Mouse (Mus musculus) midbrain, embryonic 11.5 days (tissue): Measurements from ENCODE around the gene Lilrb4a. TPM values are rescaled to one million over a fixed set of nuclear protein-coding genes. Genes with fewer than 3 reads are reported as not detected.

Experiments
- ATAC-seq: fragments of 200-750 bp; cut with Nextera tagmentation; 2 replicates; pipeline ENCODE4 v1.8.0; 2017; ENCODE audit warnings: moderate TSS enrichment, moderate library complexity; ENCODE audit not compliant: low FRiP score
- DNase-seq: peaks from one replicate; pipeline ENCODE4 v3.0.0; 2015; ENCODE audit warnings: low spot score; ENCODE audit errors: missing footprints
- H3K27ac ChIP-seq: fragments of 300-500 bp; sonication (generic); 2 replicates; pipeline ENCODE4 v1.5.1; 2014; ENCODE audit warnings: low read depth, low read length
- H3K27me3 ChIP-seq: fragments of 300-500 bp; sonication (generic); 2 replicates; pipeline ENCODE4 v1.6.1; 2014; ENCODE audit warnings: mild to moderate bottlenecking, low read length, moderate library complexity, mixed read lengths; ENCODE audit not compliant: control insufficient read depth, insufficient read depth
- H3K36me3 ChIP-seq: fragments of 300-500 bp; sonication (generic); 2 replicates; pipeline ENCODE4 v1.6.1; 2014; ENCODE audit warnings: mild to moderate bottlenecking, low read length, moderate library complexity, mixed read lengths; ENCODE audit not compliant: control insufficient read depth, insufficient read depth
- H3K4me1 ChIP-seq: fragments of 300-500 bp; sonication (generic); 2 replicates; pipeline ENCODE4 v1.6.1; 2014; ENCODE audit warnings: low read length; ENCODE audit not compliant: control insufficient read depth, insufficient read depth
- H3K4me2 ChIP-seq: fragments of 300-500 bp; sonication (generic); 2 replicates; pipeline ENCODE4 v1.6.1; 2014; ENCODE audit warnings: mild to moderate bottlenecking, moderate library complexity
- H3K4me3 ChIP-seq: fragments of 300-500 bp; sonication (generic); 2 replicates; pipeline ENCODE4 v1.5.1; 2014; ENCODE audit warnings: low read depth, low read length
- H3K9ac ChIP-seq: fragments of 300-500 bp; sonication (generic); 2 replicates; pipeline ENCODE4 v1.6.1; 2014; ENCODE audit warnings: low read length
- H3K9me3 ChIP-seq: fragments of 300-500 bp; sonication (generic); 2 replicates; pipeline ENCODE4 v1.6.1; 2016; ENCODE audit warnings: low read length; ENCODE audit not compliant: control insufficient read depth
- WGBS: fragments of 180-500 bp; shearing (Covaris S2); extraction: QIAGEN DNeasy Blood & Tissue Kit; methylation state at CpG from one replicate; pipeline ENCODE4 v1.1.7; 2014; 5-methylcytosine and 5-hydroxymethylcytosine counted together
- polyA plus RNA-seq: library from polyadenylated mRNA; unstranded; fragments of >200 nt; fragmentation: Nextera tagmentation; extraction: Ambion mirVana; gene quantifications from 2 replicates; pipeline ENCODE4 v1.2.1, GENCODE M21; 2014

Gene Lilrb4a
- polyA plus RNA-seq, 1 experiment from 2014 or later = 1.2 TPM

GRCm38 (mm10) chr10:51521453-51521852 lies 30.7 kb downstream of the Lilrb4a start:
- peak; percentile 47 for DNase-seq
- Histone ChIP-seq H3K27me3 (no peaks in the 10 kb centered on the region), H3K4me3 (no peak overlapping the region), H3K9me3 (no peaks in the 10 kb centered on the region), H3K4me1 (no peaks in the 10 kb centered on the region), H3K36me3 (no peaks in the 10 kb centered on the region), H3K9ac (no peak overlapping the region), H3K27ac (no peak overlapping the region), H3K4me2 (no peak overlapping the region)
- ATAC-seq = no peak

GRCm38 (mm10) chr10:51526090-51526489 lies 35.3 kb downstream of the Lilrb4a start:
- Histone ChIP-seq H3K9me3 (no peaks in the 10 kb centered on the region), H3K36me3 (no peaks in the 10 kb centered on the region), H3K4me3 (no peak overlapping the region), H3K27me3 (no peaks in the 10 kb centered on the region), H3K4me1 (no peaks in the 10 kb centered on the region), H3K4me2 (no peak overlapping the region), H3K9ac (no peak overlapping the region), H3K27ac (no peak overlapping the region)
- WGBS = 73% methylated on average over 7 of the region's 7 CpGs
- DNase-seq = no peak
- no peak; the same call in 1 of the 2 replicates for ATAC-seq

GRCm38 (mm10) chr10:51526633-51527032 lies 35.9 kb downstream of the Lilrb4a start:
- Histone ChIP-seq H3K27ac (no peak overlapping the region), H3K9me3 (no peaks in the 10 kb centered on the region), H3K4me2 (no peak overlapping the region), H3K4me3 (no peak overlapping the region), H3K27me3 (no peaks in the 10 kb centered on the region), H3K4me1 (no peaks in the 10 kb centered on the region), H3K36me3 (no peaks in the 10 kb centered on the region), H3K9ac (no peak overlapping the region)
- ATAC-seq (no peak), DNase-seq (no peak)
- WGBS = 78% methylated on average over 4 of the region's 4 CpGs

GRCm38 (mm10) chr10:51528840-51529434 lies 38.2 kb downstream of the Lilrb4a start:
- H3K4me2 ChIP-seq = no peak overlapping the region
- WGBS = 64% methylated on average over 8 of the region's 8 CpGs
- no peaks in the 10 kb centered on the region for H3K9me3 ChIP-seq

GRCm38 (mm10) chr10:51529497-51529896 lies 38.7 kb downstream of the Lilrb4a start:
- H3K4me1 ChIP-seq = no peaks in the 10 kb centered on the region
- no peak overlapping the region for H3K9ac ChIP-seq
- ATAC-seq (no peak), DNase-seq (no peak)
- no peak overlapping the region for H3K27ac ChIP-seq
- H3K9me3 ChIP-seq = no peaks in the 10 kb centered on the region
- H3K36me3 ChIP-seq = no peaks in the 10 kb centered on the region
- no peaks in the 10 kb centered on the region for H3K27me3 ChIP-seq
- no peak overlapping the region for H3K4me2 ChIP-seq
- 59% methylated on average over 3 of the region's 3 CpGs for WGBS
- H3K4me3 ChIP-seq = no peak overlapping the region

More at GRCm38 (mm10) chr10:51528840-51529434, 38.2 kb downstream of the Lilrb4a start:
- no peak for ATAC-seq
- Histone ChIP-seq H3K27me3 (no peaks in the 10 kb centered on the region), H3K36me3 (no peaks in the 10 kb centered on the region), H3K4me1 (no peaks in the 10 kb centered on the region), H3K27ac (no peak overlapping the region), H3K4me3 (no peak overlapping the region), H3K9ac (no peak overlapping the region)
- no peak for DNase-seq

- H3K9me3 ChIP-seq = no peaks in the 10 kb centered on the region
- H3K36me3 ChIP-seq = no peaks in the 10 kb centered on the region
- DNase-seq = no peak
- WGBS = 83% methylated on average over 7 of the region's 7 CpGs
- no peak overlapping the region for H3K9ac ChIP-seq
- no peak for ATAC-seq
- no peak overlapping the region for H3K27ac ChIP-seq
- no peak overlapping the region for H3K4me2 ChIP-seq
- no peak overlapping the region for H3K4me3 ChIP-seq
- no peaks in the 10 kb centered on the region for H3K27me3 ChIP-seq
- no peaks in the 10 kb centered on the region for H3K4me1 ChIP-seq
Observed at GRCm38 (mm10) chr10:51530813-51531212, 40.1 kb downstream of the Lilrb4a start.

Other genes with a start within 250 kb of the Lilrb4a start
- not detected in 2 replicates for gene Gm49339, start 10.3 kb upstream of the Lilrb4a start, polyA plus RNA-seq
- 0.16 TPM in 1 of 2 replicates, not detected in the other for gene Lilr4b, start 10.3 kb upstream of the Lilrb4a start, polyA plus RNA-seq
- 1.6 and 2.8 TPM in 2 replicates for gene Fam162b, start 99.6 kb downstream of the Lilrb4a start, polyA plus RNA-seq
- gene Gprc6a, start 140.5 kb downstream of the Lilrb4a start, polyA plus RNA-seq = 0.11 TPM in 1 of 2 replicates, not detected in the other
- not detected in 2 replicates for gene Rfx6, start 186.8 kb downstream of the Lilrb4a start, polyA plus RNA-seq